Mouse (Mus musculus) heart, embryonic 16.5 days (tissue): ENCODE measurements around the gene Best2. TPM values are rescaled to one million over a fixed set of nuclear protein-coding genes. Genes with fewer than 3 reads are reported as not detected.

Experiments used
- ATAC-seq: fragments of 200-750 bp; cut with Nextera tagmentation; replicated peaks from 2 replicates; pipeline ENCODE4 v1.8.0; 2017; ENCODE audit warnings: moderate number of reproducible peaks; ENCODE audit not compliant: insufficient read depth, low FRiP score; ENCODE audit errors: extremely low read depth
- H3K27ac ChIP-seq: fragments of 300-500 bp; sonication (generic); 2 replicates; pipeline ENCODE4 v1.5.1; 2014; ENCODE audit warnings: mild to moderate bottlenecking, low read length, control low read depth, moderate library complexity
- H3K27me3 ChIP-seq: fragments of 300-500 bp; sonication (generic); 2 replicates; pipeline ENCODE4 v1.6.1; 2014; ENCODE audit warnings: low read length, mixed read lengths; ENCODE audit not compliant: control insufficient read depth, insufficient read depth
- H3K36me3 ChIP-seq: fragments of 300-500 bp; sonication (generic); 2 replicates; pipeline ENCODE4 v1.6.1; 2014; ENCODE audit not compliant: control insufficient read depth, insufficient read depth
- H3K4me1 ChIP-seq: fragments of 300-500 bp; sonication (generic); 2 replicates; pipeline ENCODE4 v1.6.1; 2014; ENCODE audit warnings: low read length, mixed read lengths; ENCODE audit not compliant: control insufficient read depth, insufficient read depth
- H3K4me2 ChIP-seq: fragments of 300-500 bp; sonication (generic); 2 replicates; pipeline ENCODE4 v1.6.1; 2014; ENCODE audit warnings: low read depth, mild to moderate bottlenecking, control low read depth, low read length
- H3K4me3 ChIP-seq: fragments of 300-500 bp; sonication (generic); 2 replicates; pipeline ENCODE4 v1.5.1; 2014; ENCODE audit warnings: mild to moderate bottlenecking, control low read depth, low read length
- H3K9ac ChIP-seq: fragments of 300-500 bp; sonication (generic); 2 replicates; pipeline ENCODE4 v1.6.1; 2014; ENCODE audit warnings: low read length, control low read depth
- H3K9me3 ChIP-seq: fragments of 300-500 bp; sonication (generic); replicated peaks from 2 replicates; pipeline ENCODE4 v1.6.1; 2016; ENCODE audit warnings: low read length; ENCODE audit not compliant: control insufficient read depth
- whole genome bisulfite sequencing: fragments of 180-500 bp; shearing (Covaris S2); extraction: QIAGEN DNeasy Blood & Tissue Kit; methylation state at CpG from one replicate; pipeline ENCODE4 v1.1.7; 2014; 5-methylcytosine and 5-hydroxymethylcytosine counted together
- microRNA-seq: library from miRNA; unstranded; fragments of <30 nt; microRNA quantifications from one replicate; pipeline ENCODE4, GENCODE M21; 2017
- polyA plus RNA-seq: library from polyadenylated mRNA; unstranded; fragments of >200 nt; fragmentation: Nextera tagmentation; extraction: Ambion mirVana; gene quantifications from 2 replicates; pipeline ENCODE4 v1.2.1, GENCODE M21; 2015

Best2 gene
- polyA plus RNA-seq, 1 experiment from 2014 or later: not detected

DNA sequence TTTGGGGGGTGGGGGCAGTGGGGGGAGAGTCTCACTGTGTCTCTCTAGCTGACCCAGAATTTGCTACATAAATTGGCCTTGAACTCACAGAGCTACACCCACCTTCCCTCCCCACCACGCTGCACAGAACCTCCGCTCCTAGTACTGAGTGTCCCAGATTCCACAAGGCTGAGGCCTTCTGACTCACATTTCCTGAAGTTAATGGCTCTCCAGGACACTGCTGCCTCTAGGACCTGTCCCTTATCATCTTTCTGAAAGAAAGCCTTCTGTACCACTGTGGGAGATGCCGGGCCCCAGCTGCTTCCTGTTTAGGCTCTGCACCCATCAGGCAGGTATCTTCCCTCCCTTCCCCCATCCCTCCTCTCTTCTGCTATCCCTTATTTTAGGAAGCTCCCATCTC, 47.7 kb downstream of the Best2 start:
- no peak for ATAC-seq
- H3K4me1 ChIP-seq: peaks cover 33% of the 10 kb centered on the region
- peak overlapping the region; percentile 30; the same call in 1 of the 2 replicates for H3K27ac ChIP-seq
- WGBS: 30% methylated on average over 3 of the region's 3 CpGs
- H3K4me2 ChIP-seq: no peak overlapping the region
- no peak overlapping the region for H3K9ac ChIP-seq
- no peaks in the 10 kb centered on the region for H3K27me3 ChIP-seq
- H3K9me3 ChIP-seq: no peaks in the 10 kb centered on the region
- H3K4me3 ChIP-seq: no peak overlapping the region
- peaks cover 8% of the 10 kb centered on the region for H3K36me3 ChIP-seq

DNA sequence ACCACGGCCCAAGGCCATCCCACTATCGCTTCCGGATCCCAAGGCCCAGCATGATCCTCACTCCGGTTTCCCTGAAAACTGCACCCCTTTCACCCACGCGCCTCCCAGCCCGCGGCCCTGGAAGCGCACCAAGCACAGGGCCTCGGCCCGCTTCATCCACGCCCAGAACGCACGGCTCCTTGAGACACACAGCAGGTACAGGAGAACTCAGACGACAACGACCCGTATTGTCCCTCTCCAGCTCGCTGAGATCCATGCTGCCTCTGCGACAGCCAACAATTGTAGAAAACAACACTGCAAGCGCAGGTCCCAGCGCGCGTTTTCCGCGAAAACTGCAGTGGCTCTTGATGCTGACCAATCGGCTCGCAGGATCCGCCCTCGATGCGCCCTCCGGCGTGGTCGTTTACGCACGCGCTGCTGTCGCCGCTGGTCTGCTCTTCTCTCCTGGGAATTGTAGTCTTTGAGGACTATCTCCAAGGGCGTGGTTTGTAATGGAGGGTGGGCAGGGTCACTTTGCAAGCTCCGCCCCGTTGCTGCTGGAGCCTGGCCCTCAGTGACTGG, 48.5 kb downstream of the Best2 start:
- Histone ChIP-seq H3K36me3 (0 out of 2 replicates have a peak, but pooled peaks cover 3% of the 10 kb centered on the region), H3K27ac (peak overlapping the region; percentile 72), H3K4me1 (peaks cover 29% of the 10 kb centered on the region), H3K4me3 (peak overlapping the region; percentile 77), H3K27me3 (no peaks in the 10 kb centered on the region), H3K9me3 (no peaks in the 10 kb centered on the region), H3K9ac (peak overlapping the region; percentile 80), H3K4me2 (peak overlapping the region; percentile 96)
- WGBS: 0% methylated on average over 41 of the region's 41 CpGs
- ATAC-seq: peak; percentile 88

DNA sequence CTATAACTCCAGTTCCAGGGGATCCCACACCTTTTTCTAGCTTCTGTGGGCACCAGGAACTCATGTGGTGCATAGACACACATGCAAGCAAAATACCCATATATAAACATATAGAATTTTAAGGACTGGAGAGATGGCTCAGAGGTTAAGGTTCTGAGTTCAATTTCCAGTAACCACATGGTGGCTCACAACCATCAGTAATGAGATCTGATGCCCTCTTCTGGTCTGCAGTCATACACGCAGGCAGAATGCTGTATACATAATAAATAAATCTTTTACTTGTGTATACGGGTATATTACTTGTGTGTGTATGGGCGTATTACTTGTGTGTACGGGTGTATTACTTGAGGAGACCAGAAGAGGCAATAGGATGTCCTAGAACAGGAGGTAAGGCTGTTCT, 50.4 kb downstream of the Best2 start:
- H3K27me3 ChIP-seq: no peaks in the 10 kb centered on the region
- H3K27ac ChIP-seq: no peak overlapping the region
- 85% methylated on average over 4 of the region's 4 CpGs for WGBS
- ATAC-seq: no peak
- H3K4me1 ChIP-seq: peaks cover 22% of the 10 kb centered on the region
- no peak overlapping the region for H3K4me3 ChIP-seq
- H3K9ac ChIP-seq: no peak overlapping the region
- H3K9me3 ChIP-seq: no peaks in the 10 kb centered on the region
- no peak overlapping the region for H3K4me2 ChIP-seq
- H3K36me3 ChIP-seq: 0 out of 2 replicates have a peak, but pooled peaks cover 3% of the 10 kb centered on the region

DNA sequence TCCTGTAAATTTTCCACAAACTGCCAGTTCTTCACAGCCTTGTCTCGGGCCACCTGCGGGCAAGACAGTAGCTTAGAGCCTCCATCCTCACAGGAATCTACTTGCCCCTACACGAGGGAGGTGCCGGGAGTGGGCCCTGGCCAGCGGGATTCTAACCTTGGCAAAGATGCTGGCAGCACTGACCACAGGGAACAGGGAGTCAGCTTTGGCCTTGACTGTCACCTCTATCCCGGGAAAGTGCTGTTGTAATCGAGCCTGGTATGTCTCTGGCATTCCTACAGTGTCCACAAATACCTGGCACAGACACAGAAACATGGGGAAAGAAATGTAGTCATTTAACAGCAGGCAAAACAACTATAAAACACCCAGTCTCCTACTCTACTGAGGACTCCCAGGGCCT, 54.5 kb downstream of the Best2 start:
- Histone ChIP-seq H3K27ac (peak overlapping the region; percentile 45), H3K9ac (no peak overlapping the region), H3K36me3 (0 out of 2 replicates have a peak, but pooled peaks cover 7% of the 10 kb centered on the region), H3K9me3 (no peaks in the 10 kb centered on the region), H3K27me3 (no peaks in the 10 kb centered on the region), H3K4me1 (peaks cover 1% of the 10 kb centered on the region; the same call in 1 of the 2 replicates), H3K4me2 (no peak overlapping the region), H3K4me3 (no peak overlapping the region)
- no peak for ATAC-seq
- WGBS: 67% methylated on average over 7 of the region's 7 CpGs

Small RNA genes lying within 50 kb of the gene (microRNA-seq; reads per million reads assigned to microRNA genes)
- gene Mir7070: 0.79 reads per million

Other genes with a start within 250 kb of the Best2 start
- 12.7 and 15.9 TPM in 2 replicates for gene Nfix, start 214.2 kb downstream of the Best2 start, polyA plus RNA-seq
- gene Dand5, start 191.7 kb downstream of the Best2 start, polyA plus RNA-seq: 6.6 and 6.8 TPM in 2 replicates
- gene Gadd45gip1, start 183.0 kb downstream of the Best2 start, polyA plus RNA-seq: 47.7 and 48.3 TPM in 2 replicates
- 128 and 131 TPM in 2 replicates for gene Rad23a, start 173.9 kb downstream of the Best2 start, polyA plus RNA-seq
- gene Calr, start 167.6 kb downstream of the Best2 start, polyA plus RNA-seq: 630 and 641 TPM in 2 replicates
- 63.2 and 64.4 TPM in 2 replicates for gene Farsa, start 157.5 kb downstream of the Best2 start, polyA plus RNA-seq
- gene Syce2, start 142.4 kb downstream of the Best2 start, polyA plus RNA-seq: 26.2 and 35.4 TPM in 2 replicates
- 43.1 and 46.0 TPM in 2 replicates for gene Gcdh, start 120.6 kb downstream of the Best2 start, polyA plus RNA-seq
- 1.3 and 1.4 TPM in 2 replicates for gene Klf1, start 112.6 kb downstream of the Best2 start, polyA plus RNA-seq
- gene Dnase2a, start 106.0 kb downstream of the Best2 start, polyA plus RNA-seq: 5.2 and 6.3 TPM in 2 replicates
- gene Mast1, start 77.2 kb downstream of the Best2 start, polyA plus RNA-seq: 0.09 and 0.14 TPM in 2 replicates
- gene Rtbdn, start 67.5 kb downstream of the Best2 start, polyA plus RNA-seq: 0.24 and 0.38 TPM in 2 replicates
- not detected in 2 replicates for gene Gm49661, start 45.1 kb downstream of the Best2 start, polyA plus RNA-seq
- gene Prdx2, start 44.9 kb downstream of the Best2 start, polyA plus RNA-seq: 591 and 662 TPM in 2 replicates
- 80.2 and 82.7 TPM in 2 replicates for gene Rnaseh2a, start 44.8 kb downstream of the Best2 start, polyA plus RNA-seq
- gene Junb, start 35.8 kb downstream of the Best2 start, polyA plus RNA-seq: 11.7 and 15.3 TPM in 2 replicates
- gene Hook2, start 23.9 kb downstream of the Best2 start, polyA plus RNA-seq: 8.9 and 9.1 TPM in 2 replicates
- 111 and 112 TPM in 2 replicates for gene Asna1, start 10.8 kb upstream of the Best2 start, polyA plus RNA-seq
- 61.9 and 76.5 TPM in 2 replicates for gene Trir, start 12.3 kb upstream of the Best2 start, polyA plus RNA-seq
- gene Tnpo2, start 22.4 kb upstream of the Best2 start, polyA plus RNA-seq: 18.8 and 21.5 TPM in 2 replicates
- gene Fbxw9, start 45.5 kb upstream of the Best2 start, polyA plus RNA-seq: 19.5 and 20.6 TPM in 2 replicates
- gene Gm5741, start 53.5 kb upstream of the Best2 start, polyA plus RNA-seq: not detected in 2 replicates
- gene Dhps, start 57.2 kb upstream of the Best2 start, polyA plus RNA-seq: 48.5 and 51.5 TPM in 2 replicates
- 115 TPM in 2 replicates for gene Wdr83os, start 66.2 kb upstream of the Best2 start, polyA plus RNA-seq
- gene Wdr83, start 66.8 kb upstream of the Best2 start, polyA plus RNA-seq: 46.6 and 47.0 TPM in 2 replicates
- 33.9 and 39.3 TPM in 2 replicates for gene Man2b1, start 68.7 kb upstream of the Best2 start, polyA plus RNA-seq
- 1.1 and 1.5 TPM in 2 replicates for gene Zfp791, start 108.6 kb upstream of the Best2 start, polyA plus RNA-seq
- gene Cks1brt, start 137.4 kb upstream of the Best2 start, polyA plus RNA-seq: not detected in 2 replicates
- not detected in 2 replicates for gene Olfr371, start 211.5 kb upstream of the Best2 start, polyA plus RNA-seq